Mouse (Mus musculus) midbrain, embryonic 10.5 days (tissue): ENCODE data around the gene Slc35b4. TPM values are rescaled to one million over a fixed set of nuclear protein-coding genes. Genes with fewer than 3 reads are reported as not detected.

Source experiments
- DNase-seq: peaks from one replicate; pipeline ENCODE4 v3.0.0-alpha.2; 2017; ENCODE audit warnings: low spot score
- H3K27ac ChIP-seq: fragments of 300-500 bp; sonication (generic); replicated peaks from 2 replicates; pipeline ENCODE4 v1.5.1; 2016; ENCODE audit warnings: mild to moderate bottlenecking
- H3K27me3 ChIP-seq: fragments of 300-500 bp; sonication (generic); 2 replicates; pipeline ENCODE4 v1.6.1; 2016; ENCODE audit warnings: low read depth, mild to moderate bottlenecking; ENCODE audit not compliant: poor library complexity, severe bottlenecking
- H3K36me3 ChIP-seq: fragments of 300-500 bp; sonication (generic); 2 replicates; pipeline ENCODE4 v1.6.1; 2016; ENCODE audit warnings: mild to moderate bottlenecking, moderate library complexity
- H3K4me1 ChIP-seq: fragments of 300-500 bp; sonication (generic); 2 replicates; pipeline ENCODE4 v1.6.1; 2016
- H3K4me3 ChIP-seq: fragments of 300-500 bp; sonication (generic); 2 replicates; pipeline ENCODE4 v1.5.1; 2016; ENCODE audit warnings: mild to moderate bottlenecking, moderate library complexity
- H3K9me3 ChIP-seq: fragments of 300-500 bp; sonication (generic); replicated peaks from 2 replicates; pipeline ENCODE4 v1.6.1; 2016; ENCODE audit warnings: mild to moderate bottlenecking
- WGBS: fragments of 180-500 bp; shearing (Covaris S2); methylation state at CpG from one replicate; pipeline ENCODE4 v1.1.7; 2016; 5-methylcytosine and 5-hydroxymethylcytosine counted together
- polyA plus RNA-seq: library from polyadenylated mRNA; unstranded; fragments of >200 nt; fragmentation: Nextera tagmentation; extraction: Ambion mirVana; gene quantifications from 2 replicates; pipeline ENCODE4 v1.2.1, GENCODE M21; 2016

Gene Slc35b4
- polyA plus RNA-seq, 1 experiment from 2014 or later: 54.7 TPM

GRCm38 (mm10) chr6:34148639-34149038 is 28.3 kb downstream of the Slc35b4 start:
- Histone ChIP-seq H3K27me3 (no peaks in the 10 kb centered on the region), H3K4me3 (no peak overlapping the region), H3K4me1 (peaks cover 10% of the 10 kb centered on the region), H3K36me3 (no peaks in the 10 kb centered on the region), H3K9me3 (no peaks in the 10 kb centered on the region), H3K27ac (no peak overlapping the region)
- DNase-seq: no peak
- 91% methylated on average over 7 of the region's 7 CpGs for WGBS

GRCm38 (mm10) chr6:34148021-34148420 is 28.9 kb downstream of the Slc35b4 start:
- Histone ChIP-seq H3K4me3 (no peak overlapping the region), H3K27ac (no peak overlapping the region), H3K36me3 (no peaks in the 10 kb centered on the region), H3K4me1 (peaks cover 3% of the 10 kb centered on the region), H3K27me3 (no peaks in the 10 kb centered on the region), H3K9me3 (no peaks in the 10 kb centered on the region)
- 96% methylated on average over 3 of the region's 3 CpGs for WGBS
- DNase-seq: no peak

- Histone ChIP-seq H3K27ac (no peak overlapping the region), H3K4me1 (no peaks in the 10 kb centered on the region), H3K4me3 (no peak overlapping the region), H3K9me3 (no peaks in the 10 kb centered on the region), H3K36me3 (no peaks in the 10 kb centered on the region), H3K27me3 (no peaks in the 10 kb centered on the region)
- 80% methylated on average over 6 of the region's 6 CpGs for WGBS
- no peak for DNase-seq
Observed at GRCm38 (mm10) chr6:34146042-34146441, 30.9 kb downstream of the Slc35b4 start.

- Histone ChIP-seq H3K9me3 (no peaks in the 10 kb centered on the region), H3K36me3 (no peaks in the 10 kb centered on the region), H3K27me3 (no peaks in the 10 kb centered on the region), H3K4me1 (no peaks in the 10 kb centered on the region), H3K27ac (no peak overlapping the region), H3K4me3 (no peak overlapping the region)
- WGBS: 85% methylated on average over 11 of the region's 11 CpGs
- no peak for DNase-seq
Observed at GRCm38 (mm10) chr6:34142931-34143330, 34.0 kb downstream of the Slc35b4 start.

GRCm38 (mm10) chr6:34138366-34138765 is 38.5 kb downstream of the Slc35b4 start:
- H3K36me3 ChIP-seq: no peaks in the 10 kb centered on the region
- WGBS: 86% methylated on average over 3 of the region's 3 CpGs
- H3K27ac ChIP-seq: no peak overlapping the region
- no peaks in the 10 kb centered on the region for H3K9me3 ChIP-seq
- no peaks in the 10 kb centered on the region for H3K4me1 ChIP-seq
- no peak overlapping the region for H3K4me3 ChIP-seq
- no peak for DNase-seq
- H3K27me3 ChIP-seq: no peaks in the 10 kb centered on the region

DNA sequence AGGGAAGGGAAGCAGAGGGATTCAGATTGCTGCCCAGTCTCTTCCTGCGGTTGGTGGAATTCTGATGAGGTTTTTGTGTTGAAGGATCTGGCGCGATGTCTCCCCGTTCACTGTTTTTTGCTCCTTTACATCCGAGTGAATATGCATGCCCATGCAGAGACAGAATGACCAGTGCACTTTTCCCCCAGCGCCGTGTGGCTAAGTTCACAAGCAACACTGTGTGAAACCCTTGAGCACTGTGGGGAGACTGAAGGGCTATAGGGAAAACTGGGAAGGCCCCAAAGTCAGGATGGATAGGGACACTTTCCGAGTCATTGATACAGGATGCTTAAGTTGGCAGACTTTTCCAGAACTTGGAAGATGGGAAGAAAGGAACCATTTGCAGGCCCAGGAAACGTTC is 44.5 kb downstream of the Slc35b4 start:
- Histone ChIP-seq H3K4me1 (no peaks in the 10 kb centered on the region), H3K27me3 (no peaks in the 10 kb centered on the region), H3K4me3 (no peak overlapping the region), H3K9me3 (no peaks in the 10 kb centered on the region), H3K27ac (no peak overlapping the region), H3K36me3 (no peaks in the 10 kb centered on the region)
- DNase-seq: no peak
- WGBS: 90% methylated on average over 9 of the region's 9 CpGs

GRCm38 (mm10) chr6:34129261-34129660 is 47.6 kb downstream of the Slc35b4 start:
- 79% methylated on average over 2 of the region's 2 CpGs for WGBS

DNA sequence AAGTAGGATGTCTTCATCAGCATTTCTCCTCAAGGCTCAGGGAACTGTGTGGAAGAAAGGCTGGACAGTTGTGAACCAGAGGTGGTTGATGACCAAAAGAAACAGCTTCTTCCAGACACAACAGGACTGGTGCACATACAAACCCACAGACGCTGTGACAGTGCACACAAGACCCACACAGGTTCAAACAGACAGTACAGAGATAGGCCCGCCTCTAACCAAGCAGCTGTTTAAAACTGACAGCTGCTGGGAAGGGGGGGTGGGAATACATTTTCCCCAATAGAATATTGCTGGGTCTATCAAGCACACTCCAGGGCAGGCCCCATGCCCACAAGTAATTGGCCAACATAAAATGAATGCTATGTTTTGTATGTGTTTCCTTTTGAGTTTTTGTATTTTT is 52.5 kb downstream of the Slc35b4 start:
- no peaks in the 10 kb centered on the region for H3K36me3 ChIP-seq
- H3K4me1 ChIP-seq: no peaks in the 10 kb centered on the region
- no peaks in the 10 kb centered on the region for H3K9me3 ChIP-seq
- WGBS: 78% methylated on average over 2 of the region's 2 CpGs
- H3K27me3 ChIP-seq: no peaks in the 10 kb centered on the region
- H3K27ac ChIP-seq: no peak overlapping the region
- DNase-seq: no peak
- H3K4me3 ChIP-seq: no peak overlapping the region

More at GRCm38 (mm10) chr6:34129261-34129660, 47.6 kb downstream of the Slc35b4 start:
- Histone ChIP-seq H3K4me1 (no peaks in the 10 kb centered on the region), H3K4me3 (no peak overlapping the region), H3K36me3 (no peaks in the 10 kb centered on the region), H3K27ac (no peak overlapping the region), H3K9me3 (no peaks in the 10 kb centered on the region), H3K27me3 (no peaks in the 10 kb centered on the region)
- no peak for DNase-seq

DNA sequence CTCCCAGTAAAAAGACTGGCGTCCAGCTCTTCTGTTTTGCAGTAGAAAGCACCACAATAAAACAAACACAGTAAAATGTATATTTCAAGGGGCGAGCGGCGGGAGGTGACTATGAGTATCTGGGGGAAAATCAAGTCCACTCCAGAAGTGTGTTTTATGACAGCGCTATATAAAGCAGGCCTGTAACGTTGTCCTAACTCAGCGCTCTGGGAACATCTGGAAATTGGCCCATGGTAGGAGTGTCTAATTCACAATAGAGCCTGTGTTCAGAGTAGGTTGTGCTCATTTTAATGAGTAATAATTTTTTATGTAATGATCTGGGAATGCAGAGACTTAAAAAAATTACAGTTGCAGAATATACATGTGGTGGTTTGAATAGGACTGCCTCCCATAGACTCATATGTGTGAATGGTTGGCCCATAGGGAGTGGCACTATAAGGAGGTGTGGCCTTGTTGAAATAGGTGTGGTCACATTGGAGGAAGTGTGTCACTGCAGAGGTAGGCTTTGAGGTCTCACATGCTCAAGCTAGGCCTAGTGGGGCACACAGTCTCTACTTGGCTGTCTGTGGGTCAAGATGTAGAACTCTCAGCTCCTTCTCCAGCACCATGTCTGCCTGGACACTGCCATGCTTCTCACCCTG is 60.0 kb downstream of the Slc35b4 start:
- Histone ChIP-seq H3K27ac (no peak overlapping the region), H3K4me1 (no peaks in the 10 kb centered on the region), H3K36me3 (no peaks in the 10 kb centered on the region), H3K4me3 (no peak overlapping the region), H3K27me3 (no peaks in the 10 kb centered on the region), H3K9me3 (no peaks in the 10 kb centered on the region)
- no peak for DNase-seq
- WGBS: 95% methylated on average over 7 of the region's 7 CpGs

GRCm38 (mm10) chr6:34111406-34111805 is 65.5 kb downstream of the Slc35b4 start:
- Histone ChIP-seq H3K27ac (no peak overlapping the region), H3K27me3 (no peaks in the 10 kb centered on the region), H3K4me3 (no peak overlapping the region), H3K9me3 (no peaks in the 10 kb centered on the region), H3K36me3 (no peaks in the 10 kb centered on the region), H3K4me1 (peaks cover 4% of the 10 kb centered on the region; the same call in 1 of the 2 replicates)
- no peak for DNase-seq
- WGBS: 87% methylated on average over 6 of the region's 6 CpGs

DNA sequence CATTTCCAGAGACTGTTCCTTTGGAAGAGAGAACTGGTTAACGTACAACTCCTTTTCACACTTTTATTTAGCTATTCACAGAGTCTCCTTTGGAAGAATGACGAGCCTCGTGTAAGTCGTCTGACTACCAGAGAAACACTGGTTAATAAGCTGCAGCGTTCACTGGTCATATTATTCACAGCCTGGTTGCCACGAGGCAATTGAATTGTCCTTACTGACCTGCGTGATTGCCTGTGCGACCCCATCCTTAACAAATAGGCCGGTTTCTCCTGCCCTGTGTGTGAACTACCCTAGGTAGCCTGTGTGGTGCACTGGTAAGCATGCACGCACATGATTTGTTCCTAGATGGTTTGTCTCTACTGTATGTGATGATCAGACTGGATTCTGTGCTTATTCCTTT is 66.3 kb downstream of the Slc35b4 start:
- DNase-seq: no peak
- 69% methylated on average over 10 of the region's 10 CpGs for WGBS

More for the DNA sequence above, 66.3 kb downstream of the Slc35b4 start:
- no peaks in the 10 kb centered on the region for H3K36me3 ChIP-seq
- peaks cover 4% of the 10 kb centered on the region; the same call in 1 of the 2 replicates for H3K4me1 ChIP-seq
- no peak overlapping the region for H3K27ac ChIP-seq
- no peaks in the 10 kb centered on the region for H3K27me3 ChIP-seq
- no peaks in the 10 kb centered on the region for H3K9me3 ChIP-seq
- no peak overlapping the region for H3K4me3 ChIP-seq
